Mouse (Mus musculus) neutrophil, adult 65 days (primary cell): Measurements from ENCODE around the gene Fam92a. TPM values are rescaled to one million over a fixed set of nuclear protein-coding genes. Genes with fewer than 3 reads are reported as not detected.

Experiments used
- total RNA-seq: library from RNA; stranded (reverse); gene quantifications from 2 replicates; pipeline ENCODE4 v1.2.4, GENCODE M21; 2023

Gene Fam92a
- total RNA-seq: 3.9 and 4.4 TPM in 2 replicates

DNA sequence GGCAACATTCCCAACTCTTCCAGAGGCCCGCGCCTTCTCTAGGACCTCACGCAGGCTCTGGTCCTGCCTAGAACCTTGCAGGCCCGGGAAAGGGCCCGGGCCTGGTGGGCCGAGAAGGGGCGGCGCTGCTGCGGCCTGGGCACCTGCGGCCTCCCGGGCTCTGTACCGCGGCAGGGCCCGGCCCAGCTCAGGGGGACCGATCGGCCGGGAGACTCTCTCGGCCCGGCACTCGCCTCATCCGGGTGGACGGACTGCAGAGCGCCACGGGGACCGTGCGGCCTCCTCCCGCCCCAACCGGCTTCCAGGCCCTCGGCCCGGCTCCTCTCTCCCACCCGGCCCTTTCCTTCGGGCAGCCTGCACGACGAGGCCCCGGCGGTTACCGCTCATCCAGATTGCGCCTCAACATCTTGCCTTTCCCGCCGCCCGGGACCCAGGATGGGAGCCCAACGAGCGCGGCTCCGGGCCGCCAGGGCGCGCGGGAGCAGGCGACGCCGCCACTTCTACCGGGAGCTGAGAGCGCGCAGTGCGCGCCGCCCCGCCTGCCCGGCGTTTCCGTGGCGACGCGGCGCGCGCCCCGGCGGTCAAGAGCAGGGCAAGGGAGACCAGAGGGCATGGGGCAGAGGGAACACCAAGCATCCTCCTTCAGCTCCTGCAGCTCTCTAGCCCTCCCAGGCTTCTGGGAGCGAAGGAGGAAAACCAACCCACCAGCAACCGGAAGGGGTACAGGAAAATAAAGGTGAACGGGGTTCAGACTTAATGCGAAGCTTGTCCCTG, at the start of gene Fam92a:
Gene Fam92a, minus strand, starts transcription at position 698 of the 774 bp plus-strand sequence.

DNA sequence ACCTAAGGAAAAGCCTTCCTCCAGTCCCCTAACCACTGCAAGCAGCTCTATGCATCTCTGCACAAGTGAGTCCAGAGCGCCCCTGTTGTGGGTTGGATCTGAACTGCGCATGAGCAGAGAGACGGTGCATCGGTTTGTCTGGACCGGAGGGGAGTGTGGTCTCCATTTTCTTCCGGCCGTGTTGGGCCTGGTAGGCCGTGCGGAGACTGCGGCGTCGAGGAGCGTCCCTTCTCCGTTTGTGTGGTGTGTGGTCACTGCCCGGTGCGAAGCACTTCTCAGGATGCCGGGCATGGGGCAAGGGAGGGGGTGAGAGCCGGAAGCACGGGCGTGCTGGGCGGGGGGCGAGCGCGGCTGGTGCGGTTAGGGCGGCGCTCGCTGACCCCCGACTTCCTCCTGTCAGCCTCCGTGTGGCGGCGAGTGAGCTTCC, 31.7 kb downstream of the Fam92a start, which contains the start of gene Rbm12b1:
Gene Rbm12b1, plus strand, starts transcription at position 124 of the 427 bp plus-strand sequence.

Other genes with a start within 250 kb of the Fam92a start
- not detected in 2 replicates for gene Gm10604, start 190.8 kb downstream of the Fam92a start, total RNA-seq
- gene Rbm12b2, start 82.6 kb downstream of the Fam92a start, total RNA-seq: 9.0 and 12.9 TPM in 2 replicates
- 9.2 and 14.9 TPM in 2 replicates for gene Rbm12b1, start 31.8 kb downstream of the Fam92a start, total RNA-seq